ENCODE assay signal across 23 mouse cellular contexts in genomic region chr1:143296555-143296954, GRCm38 (mm10).
A peak's percentile ranks its signal among the peaks of the same experiment; 100 is the strongest.
DNase-seq lines count a peak whose midpoint lies in the region; ATAC-seq and TF ChIP-seq lines count a peak whose summit lies in the region.
"Had no signal": no experiment of that assay in that cellular context is flagged by ENCODE, and none has a peak within 500 bp of the region (broad histone marks: within the 10 kb centered on the region; RNA-seq: fewer than 3 reads in every experiment).

No protein-coding gene starts in this region.

- peak; percentile 7 for DNase-seq in kidney, postnatal 0 days (ENCODE audit: low spot score)
- no peak for DNase-seq in kidney, adult 11 months
- peak; percentile 26 for DNase-seq in Muller cell, postnatal 12 days (ENCODE audit: inconsistent ontology term)
- peak; percentile 25 for DNase-seq in Patski (ENCODE audit: low read depth, low spot score)
- no peak for DNase-seq in T-cell, adult 2 months (ENCODE audit: low spot score)
- DNase-seq in heart, adult 8-10 months (ENCODE audit: low spot score), result no peak
- DNase-seq: adrenal gland, adult 2 months; adrenal gland, adult 8-10 months; adrenal gland, postnatal 10 days; adrenal gland, postnatal 14 days; adrenal gland, postnatal 25 days; adrenal gland, postnatal 36 days; B cell, adult 2 months; cerebellum, adult 11 months; cerebellum, adult 11-12 months; cerebellum, adult 18-20 months; cerebellum, adult 2 months; cerebellum, adult 8-10 months; cerebellum, adult 9-10 months had no signal

- no peak for TF ChIP-seq CTCF in kidney, postnatal 0 days (IDR thresholded peaks at IDR 0.05; ENCODE audit: low read depth)
- no peak for TF ChIP-seq CTCF in Patski (IDR thresholded peaks at IDR 0.05)

- no peak for ATAC-seq in kidney, postnatal 0 days (replicated peaks; ENCODE audit: low FRiP score, low read depth)
- peak; percentile 92 for ATAC-seq in Patski
- ATAC-seq: activated CD4-positive, CD25-positive, alpha-beta regulatory T cell, adult 4 months; CD4-positive, CD25-positive, alpha-beta regulatory T cell, adult 4 months had no signal

- H3K27me3 ChIP-seq in kidney, postnatal 0 days (ENCODE audit: insufficient read depth, low read length), result no peaks in the 10 kb centered on the region
- H3K27me3 ChIP-seq in Patski, result no peaks in the 10 kb centered on the region
- H3K27me3 ChIP-seq: CH12.LX had no signal

- CTCF ChIA-PET in Patski (lab: Charles Lee), result interaction anchor here (0.9 to 2.2 kb wide), 2 partner anchors 9 to 90 kb away, joined by 3 to 6 read pairs; no protein-coding TSS in a partner anchor

- H3K36me3 ChIP-seq in kidney, postnatal 0 days (ENCODE audit: insufficient read depth, low read length), result no peaks in the 10 kb centered on the region
- H3K36me3 ChIP-seq: G1E had no signal

- no peaks in the 10 kb centered on the region for H3K9me3 ChIP-seq in kidney, postnatal 0 days (replicated peaks; ENCODE audit: low read length)
- H3K9me3 ChIP-seq: G1E had no signal

- H3K4me2 ChIP-seq in kidney, postnatal 0 days (ENCODE audit: low read length), result no peak overlapping the region

- no peak overlapping the region for H3K4me3 ChIP-seq in kidney, postnatal 0 days (replicated peaks; ENCODE audit: low read depth, low read length)

- 49% methylated on average over 5 of the region's 5 CpGs for WGBS in kidney, postnatal 0 days

- H3K9ac ChIP-seq in kidney, postnatal 0 days (ENCODE audit: low read depth, low read length), result no peak overlapping the region

- H3K27ac ChIP-seq in kidney, postnatal 0 days, result no peak overlapping the region

- POLR2A ChIA-PET in Patski (lab: Charles Lee), result interaction anchor here (0.6 kb wide), 1 partner anchor 282 kb away, joined by 3 read pairs; no protein-coding TSS in a partner anchor

- in situ Hi-C loops in Patski (cut with MboI; ENCODE audit: low pct_unique_long_range_greater_than_20kb), result no loop called here

- H3K4me1 ChIP-seq in kidney, postnatal 0 days (replicated peaks; ENCODE audit: insufficient read depth, low read length), result no peaks in the 10 kb centered on the region

Comparison
In these comparisons a context has a peak if more than half of its experiments do, and no peak if none do; other contexts are left out.
1. DNase-seq: peak in kidney, postnatal 0 days (single experiment), Muller cell, postnatal 12 days (single experiment) and Patski (single experiment); none in kidney, adult 11 months (single experiment), T-cell, adult 2 months (single experiment) and heart, adult 8-10 months (single experiment).